Comparison of ENCODE assay signal across 9 mouse cellular contexts in the genomic region with DNA sequence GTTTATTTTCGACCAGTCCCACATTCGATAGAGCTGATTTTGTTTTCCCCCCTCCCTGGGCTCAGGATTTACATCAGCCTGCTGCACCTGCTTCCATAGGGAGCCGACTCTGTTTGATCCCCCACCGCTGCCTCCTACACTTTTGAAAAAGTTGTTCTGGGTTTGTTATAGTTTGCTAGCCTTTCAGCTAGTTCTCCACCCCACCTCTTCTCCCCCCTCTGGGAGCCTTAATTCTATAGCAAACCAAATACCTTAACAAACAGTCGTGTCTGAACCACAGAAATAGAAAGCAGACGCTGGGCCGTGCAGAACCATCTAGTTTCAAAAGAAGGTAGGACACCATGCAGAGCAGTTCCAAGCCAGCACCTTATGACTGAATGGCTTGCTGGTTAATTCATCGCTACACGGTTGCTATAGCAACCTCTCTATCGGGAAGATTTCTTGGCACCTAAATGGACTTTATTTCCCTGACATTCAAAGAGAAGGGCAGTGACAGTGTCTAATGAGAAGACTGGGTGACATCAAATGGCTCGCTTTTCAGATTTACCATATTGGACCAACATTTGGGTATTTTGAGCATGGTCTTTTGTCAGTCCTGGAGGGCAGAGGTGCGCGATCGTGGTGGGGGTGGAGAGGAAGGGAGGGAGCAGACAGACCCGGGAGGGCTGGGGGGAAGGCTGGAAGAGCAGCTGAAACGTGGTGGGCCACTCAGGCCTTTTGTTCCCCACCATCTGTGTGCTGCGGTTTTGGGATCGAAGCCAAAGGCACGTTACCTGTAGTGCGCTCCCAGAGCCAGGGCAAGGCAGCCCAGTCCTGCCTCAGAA. TPM values are rescaled to one million over a fixed set of nuclear protein-coding genes. Genes with fewer than 3 reads are reported as not detected.
DNase-seq lines count a peak whose midpoint lies in the region; ATAC-seq lines count a peak whose summit lies in the region.
"Had no signal": no experiment of that assay in that cellular context is flagged by ENCODE, and none has a peak within 500 bp of the region (broad histone marks: within the 10 kb centered on the region; RNA-seq: fewer than 3 reads in every experiment).

No protein-coding gene starts in this region.

- H3K9ac ChIP-seq in kidney, embryonic 16.5 days (replicated peaks; ENCODE audit: low read length), result no peak overlapping the region
- no peak overlapping the region for H3K9ac ChIP-seq in kidney, embryonic 14.5 days (ENCODE audit: low read depth, low read length)
- H3K9ac ChIP-seq in embryonic facial prominence, embryonic 14.5 days (ENCODE audit: low read depth, low read length), result peak overlapping the region; percentile 35; the same call in 1 of the 2 replicates
- peak overlapping the region; percentile 56 for H3K9ac ChIP-seq in neural tube, embryonic 13.5 days

- H3K9me3 ChIP-seq in kidney, embryonic 16.5 days (ENCODE audit: low read length), result no peaks in the 10 kb centered on the region
- no peaks in the 10 kb centered on the region for H3K9me3 ChIP-seq in kidney, embryonic 14.5 days (ENCODE audit: control insufficient read depth, low read length)
- H3K9me3 ChIP-seq in embryonic facial prominence, embryonic 14.5 days (ENCODE audit: control insufficient read depth, low read length), result no peaks in the 10 kb centered on the region
- no peaks in the 10 kb centered on the region for H3K9me3 ChIP-seq in neural tube, embryonic 13.5 days

- H3K27me3 ChIP-seq in kidney, embryonic 16.5 days (ENCODE audit: insufficient read depth, low read length), result no peaks in the 10 kb centered on the region
- no peaks in the 10 kb centered on the region for H3K27me3 ChIP-seq in kidney, embryonic 14.5 days (ENCODE audit: control insufficient read depth, insufficient read depth, low read length)
- no peaks in the 10 kb centered on the region for H3K27me3 ChIP-seq in embryonic facial prominence, embryonic 14.5 days (replicated peaks; ENCODE audit: control insufficient read depth, insufficient read depth, low read length)
- no peaks in the 10 kb centered on the region for H3K27me3 ChIP-seq in neural tube, embryonic 13.5 days

- peak; percentile 55 for DNase-seq in embryonic facial prominence, embryonic 14.5 days (ENCODE audit: low spot score)
- peak; percentile 45 for DNase-seq in layer of hippocampus, adult 9-11 months
- no peak for DNase-seq in ovary, adult 18-20 months (ENCODE audit: low spot score)
- DNase-seq in thymus, postnatal 0 days (ENCODE audit: low spot score), result no peak
- no peak for DNase-seq in urinary bladder, postnatal 10 days (ENCODE audit: low spot score)
- DNase-seq: lung, adult 2 months had no signal

- H3K27ac ChIP-seq in kidney, embryonic 16.5 days (ENCODE audit: low read length), result no peak overlapping the region
- no peak overlapping the region for H3K27ac ChIP-seq in kidney, embryonic 14.5 days (ENCODE audit: low read depth, low read length)
- H3K27ac ChIP-seq in embryonic facial prominence, embryonic 14.5 days (replicated peaks; ENCODE audit: low read depth, low read length), result no peak overlapping the region
- H3K27ac ChIP-seq in neural tube, embryonic 13.5 days (replicated peaks), result peak overlapping the region; percentile 90

- H3K4me3 ChIP-seq in kidney, embryonic 16.5 days (ENCODE audit: low read length), result no peak overlapping the region
- H3K4me3 ChIP-seq in kidney, embryonic 14.5 days (ENCODE audit: low read length), result no peak overlapping the region
- H3K4me3 ChIP-seq in embryonic facial prominence, embryonic 14.5 days (ENCODE audit: low read depth, low read length), result no peak overlapping the region
- H3K4me3 ChIP-seq in neural tube, embryonic 13.5 days, result 0 out of 2 replicates have a peak overlapping the region, but pooled peaks have one; percentile 2

- peaks cover 19% of the 10 kb centered on the region for H3K4me1 ChIP-seq in kidney, embryonic 16.5 days (ENCODE audit: insufficient read depth, low read length)
- H3K4me1 ChIP-seq in kidney, embryonic 14.5 days (ENCODE audit: control insufficient read depth, insufficient read depth, low read length), result peaks cover 8% of the 10 kb centered on the region; the same call in 1 of the 2 replicates
- H3K4me1 ChIP-seq in embryonic facial prominence, embryonic 14.5 days (ENCODE audit: control insufficient read depth, insufficient read depth, low read length), result peaks cover 10% of the 10 kb centered on the region
- peaks cover 68% of the 10 kb centered on the region for H3K4me1 ChIP-seq in neural tube, embryonic 13.5 days (replicated peaks)

- H3K36me3 ChIP-seq in kidney, embryonic 16.5 days (ENCODE audit: insufficient read depth, low read length), result no peaks in the 10 kb centered on the region
- H3K36me3 ChIP-seq in kidney, embryonic 14.5 days (ENCODE audit: control insufficient read depth, insufficient read depth, low read length), result no peaks in the 10 kb centered on the region
- no peaks in the 10 kb centered on the region for H3K36me3 ChIP-seq in embryonic facial prominence, embryonic 14.5 days (ENCODE audit: control insufficient read depth, insufficient read depth, low read length)
- H3K36me3 ChIP-seq in neural tube, embryonic 13.5 days, result no peaks in the 10 kb centered on the region

- H3K4me2 ChIP-seq in kidney, embryonic 16.5 days (replicated peaks; ENCODE audit: low read depth, low read length), result no peak overlapping the region
- H3K4me2 ChIP-seq in kidney, embryonic 14.5 days (replicated peaks; ENCODE audit: low read depth, low read length), result no peak overlapping the region
- H3K4me2 ChIP-seq in embryonic facial prominence, embryonic 14.5 days (ENCODE audit: low read depth, low read length), result peak overlapping the region; percentile 23; the same call in 1 of the 2 replicates
- H3K4me2 ChIP-seq in neural tube, embryonic 13.5 days, result peak overlapping the region; percentile 42

- ATAC-seq in kidney, embryonic 16.5 days (ENCODE audit: low FRiP score, low TSS enrichment), result 0 out of 2 replicates have a peak, but pooled peaks have one; percentile 28
- no peak for ATAC-seq in kidney, embryonic 14.5 days (ENCODE audit: low FRiP score, low TSS enrichment)
- peak; percentile 82 for ATAC-seq in embryonic facial prominence, embryonic 14.5 days (ENCODE audit: low read depth)
- ATAC-seq in neural tube, embryonic 13.5 days (ENCODE audit: low read depth), result peak; percentile 88

- 45% methylated on average over 20 of the region's 20 CpGs for WGBS in kidney, embryonic 16.5 days
- 56% methylated on average over 20 of the region's 20 CpGs for WGBS in kidney, embryonic 14.5 days
- WGBS in embryonic facial prominence, embryonic 14.5 days, result 37% methylated on average over 20 of the region's 20 CpGs
- WGBS in neural tube, embryonic 13.5 days, result 9% methylated on average over 20 of the region's 20 CpGs

RNA-seq across cellular contexts. Expression of a gene that starts 13.2 kb away (rescaled TPM):
- polyA plus RNA-seq in kidney, embryonic 16.5 days (2015; fragmentation: Nextera tagmentation; extraction: Ambion mirVana), result 5.6 and 19.7 TPM in 2 replicates
- polyA plus RNA-seq in kidney, embryonic 14.5 days (2014; fragmentation: Nextera tagmentation; extraction: Ambion mirVana), result 9.0 and 10.0 TPM in 2 replicates
- 8.6 and 10.9 TPM in 2 replicates for polyA plus RNA-seq in embryonic facial prominence, embryonic 14.5 days (2014; fragmentation: Nextera tagmentation; extraction: Ambion mirVana)
- 4.2 and 4.6 TPM in 2 replicates for polyA plus RNA-seq in neural tube, embryonic 13.5 days (2015; fragmentation: Nextera tagmentation; extraction: Ambion mirVana)
- 6.2 and 9.8 TPM in 2 replicates for polyA plus RNA-seq in thymus, postnatal 0 days (2015; fragmentation: Nextera tagmentation; extraction: Ambion mirVana)

Comparison
In these comparisons a context has a peak if more than half of its experiments do, and no peak if none do; other contexts are left out.
1. H3K4me2 ChIP-seq: peak in embryonic facial prominence, embryonic 14.5 days (single experiment) and neural tube, embryonic 13.5 days (single experiment); none in kidney, embryonic 16.5 days (single experiment) and kidney, embryonic 14.5 days (single experiment).
2. H3K9ac ChIP-seq: peak in embryonic facial prominence, embryonic 14.5 days (single experiment) and neural tube, embryonic 13.5 days (single experiment); none in kidney, embryonic 16.5 days (single experiment) and kidney, embryonic 14.5 days (single experiment).
3. DNase-seq: peak in embryonic facial prominence, embryonic 14.5 days (single experiment) and layer of hippocampus, adult 9-11 months (single experiment); none in ovary, adult 18-20 months (single experiment), thymus, postnatal 0 days (single experiment) and urinary bladder, postnatal 10 days (single experiment).